Mouse (Mus musculus): ENCODE data around the gene Hoxd3. TPM values are rescaled to one million over a fixed set of nuclear protein-coding genes. Genes with fewer than 3 reads are reported as not detected.

Hoxd3 gene
- total and polyA plus RNA-seq, 3 experiments = not detected

DNA sequence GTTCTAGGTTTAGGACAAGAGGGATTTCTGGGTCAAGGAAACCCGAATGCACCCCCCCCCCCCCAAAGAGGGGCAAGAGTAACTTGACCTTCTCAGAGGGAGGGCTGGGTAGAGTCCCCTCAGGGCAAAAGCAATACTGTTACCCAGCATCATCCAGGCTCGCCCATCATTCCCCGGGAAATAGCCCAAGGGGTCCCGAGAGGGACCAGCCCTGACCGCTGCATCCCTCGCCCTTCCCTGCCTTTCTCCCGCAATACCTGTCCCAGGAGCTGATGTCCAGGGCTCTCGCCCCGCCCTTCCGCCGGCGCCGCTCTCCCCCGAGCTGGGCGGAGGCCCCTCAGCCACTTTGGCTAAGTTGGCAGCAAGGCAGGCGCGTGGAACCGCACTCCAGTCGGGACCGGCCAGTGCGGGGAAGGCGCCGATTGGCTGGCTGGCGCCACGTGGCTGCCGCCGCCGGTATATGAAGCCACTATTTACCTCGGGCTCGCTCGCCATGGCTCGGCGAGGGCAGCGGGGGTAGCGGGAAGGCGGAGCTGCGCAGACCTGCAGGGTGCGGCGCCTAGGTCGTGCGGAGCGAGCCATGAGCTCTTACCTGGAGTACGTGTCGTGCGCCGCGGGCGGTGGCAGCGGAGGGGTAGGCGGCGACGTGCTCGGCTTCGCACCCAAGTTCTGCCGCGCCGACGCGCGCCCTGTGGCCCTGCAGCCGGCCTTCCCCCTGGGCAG is 51.0 kb downstream of the Hoxd3 start, which contains the start of gene Hoxd1:
TSS of gene Hoxd1 (plus strand) at position 459 of the 723 bp plus-strand sequence.
- no peak for DNase-seq (ENCODE audit: low read depth, low spot score)
- Histone ChIP-seq H3K27me3 (ENCODE audit: control insufficient read depth in 1 of 2, insufficient read depth in 2 of 2, low read length in 2 of 2) (peaks cover 0 to 2% of the 10 kb centered on the region in 2 experiments; a peak in 3 of 4 replicates), H3K9me3 (replicated peaks; ENCODE audit: insufficient read depth, low read length) (no peaks in the 10 kb centered on the region), H3K9ac (ENCODE audit: control insufficient read depth, low read depth, low read length, poor library complexity, severe bottlenecking) (no peak within 1 kb of the TSS), H3K4me1 (ENCODE audit: control insufficient read depth in 1 of 2, insufficient read depth in 2 of 2, low read length in 2 of 2) (no peaks in the 10 kb centered on the region), H3K79me2 (ENCODE audit: control insufficient read depth, insufficient read depth, low read length, poor library complexity) (no peaks in the 10 kb centered on the region), H3K36me3 (ENCODE audit: control insufficient read depth in 1 of 2, insufficient read depth in 2 of 2, low read length in 2 of 2) (no peaks in the 10 kb centered on the region), H3K4me3 (ENCODE audit: control insufficient read depth in 1 of 2, insufficient read depth in 1 of 2, low read depth in 2 of 2, low read length in 2 of 2) (no peak within 1 kb of the TSS), H3K27ac (ENCODE audit: control insufficient read depth, low read depth, low read length) (no peak within 1 kb of the TSS)
- TF ChIP-seq TBP (IDR thresholded peaks at IDR 0.05; ENCODE audit: low read depth, low read length) = no peak
- TF ChIP-seq RCOR1 (IDR thresholded peaks at IDR 0.05; ENCODE audit: low read depth, low read length) = no peak
- TF ChIP-seq CHD2 (IDR thresholded peaks at IDR 0.05; ENCODE audit: low read length) = no peak
- TF ChIP-seq MYC (IDR thresholded peaks at IDR 0.05; ENCODE audit: low read depth, low read length) = no peak
- no peak for TF ChIP-seq MYB (IDR thresholded peaks at IDR 0.05; ENCODE audit: low read depth, low read length)
- TF ChIP-seq ZMIZ1 (IDR thresholded peaks at IDR 0.05; ENCODE audit: low read depth, low read length) = no peak
- TF ChIP-seq ZKSCAN1 (IDR thresholded peaks at IDR 0.05; ENCODE audit: low read depth, low read length) = no peak
- no peak for TF ChIP-seq NRF1 (IDR thresholded peaks at IDR 0.05; ENCODE audit: insufficient read depth, low read depth, low read length, poor library complexity, severe bottlenecking)
- TF ChIP-seq TAL1 (IDR thresholded peaks at IDR 0.05; ENCODE audit: low read length) = no peak

- H3K9me3 ChIP-seq (replicated peaks; ENCODE audit: insufficient read depth, low read length) = no peaks in the 10 kb centered on the region
- TF ChIP-seq BHLHE40 (IDR thresholded peaks at IDR 0.05; ENCODE audit: borderline replicate concordance, low read depth, low read length) (no peak), JUND (IDR thresholded peaks at IDR 0.05; ENCODE audit: low read depth, low read length) (no peak), ZNF384 (IDR thresholded peaks at IDR 0.05; ENCODE audit: low read depth, low read length) (no peak), USF2 (IDR thresholded peaks at IDR 0.05; ENCODE audit: borderline replicate concordance in 1 of 2, insufficient read depth in 1 of 2, low read depth in 1 of 2, low read length in 2 of 2) (no peak), EP300 (IDR thresholded peaks at IDR 0.05; ENCODE audit: low read depth in 1 of 2, low read length in 2 of 2) (no peak), MAFK (IDR thresholded peaks at IDR 0.05; ENCODE audit: borderline replicate concordance, low read depth, low read length) (no peak), SMC3 (IDR thresholded peaks at IDR 0.05; ENCODE audit: low read depth, low read length) (no peak), MAX (IDR thresholded peaks at IDR 0.05; ENCODE audit: low read length) (no peak), SIN3A (IDR thresholded peaks at IDR 0.05; ENCODE audit: low read length) (no peak), UBTF (IDR thresholded peaks at IDR 0.05; ENCODE audit: borderline replicate concordance, insufficient read depth, low read depth, low read length) (no peak), CTCF (IDR thresholded peaks at IDR 0.05 in 2 of 3, conservative IDR thresholded peaks at IDR 0.05 in 1 of 3; ENCODE audit: control insufficient read depth in 1 of 3, insufficient read depth in 1 of 3, low read depth in 2 of 3, low read length in 3 of 3, poor library complexity in 1 of 3, severe bottlenecking in 1 of 3) (no peak), MYB (IDR thresholded peaks at IDR 0.05; ENCODE audit: low read depth, low read length) (no peak), POLR2A (IDR thresholded peaks at IDR 0.05; ENCODE audit: control insufficient read depth in 1 of 2, insufficient read depth in 1 of 2, low read depth in 1 of 2, low read length in 2 of 2, poor library complexity in 1 of 2) (no peak)
- H3K36me3 ChIP-seq (ENCODE audit: control insufficient read depth in 1 of 2, insufficient read depth in 2 of 2, low read length in 2 of 2) = no peaks in the 10 kb centered on the region
- H3K4me1 ChIP-seq (ENCODE audit: control insufficient read depth in 1 of 2, insufficient read depth in 2 of 2, low read length in 2 of 2) = no peaks in the 10 kb centered on the region
- H3K27me3 ChIP-seq (ENCODE audit: control insufficient read depth in 1 of 2, insufficient read depth in 2 of 2, low read length in 2 of 2) = peaks cover 0 to 3% of the 10 kb centered on the region in 2 experiments; a peak in 3 of 4 replicates
- no peak overlapping the region for H3K27ac ChIP-seq (ENCODE audit: control insufficient read depth, low read depth, low read length)
- H3K9ac ChIP-seq (ENCODE audit: control insufficient read depth, low read depth, low read length, poor library complexity, severe bottlenecking) = no peak overlapping the region
- no peak for DNase-seq (ENCODE audit: low read depth, low spot score)
- H3K4me3 ChIP-seq (ENCODE audit: control insufficient read depth in 1 of 2, insufficient read depth in 1 of 2, low read depth in 2 of 2, low read length in 2 of 2) = no peak overlapping the region
- H3K79me2 ChIP-seq (ENCODE audit: control insufficient read depth, insufficient read depth, low read length, poor library complexity) = no peaks in the 10 kb centered on the region
These were observed 51.6 kb downstream of the Hoxd3 start for GRCm38 (mm10) chr2:74763245-74763735.
